Mouse (Mus musculus) liver, postnatal 0 days (tissue): Measurements from ENCODE around the gene Agap1.

ENCODE experiments used
- CTCF ChIP-seq: sonication (generic); IDR thresholded peaks from 2 replicates; pipeline ENCODE4 v1.5.1; 2016; ENCODE audit warnings: antibody characterized with exemption, low read depth
- EP300 ChIP-seq: IDR thresholded peaks from 2 replicates; pipeline ENCODE4 v1.6.1; 2016; ENCODE audit warnings: antibody characterized with exemption, low read depth, mild to moderate bottlenecking

GRCm38 (mm10) chr1:89553791-89554190 lies 99.2 kb downstream of the Agap1 start:
- no peak for TF ChIP-seq CTCF
- no peak for TF ChIP-seq EP300
